Mouse (Mus musculus) intestine, postnatal 0 days (tissue): ENCODE measurements around the gene Slc37a4. TPM values are rescaled to one million over a fixed set of nuclear protein-coding genes. Genes with fewer than 3 reads are reported as not detected.
A peak's percentile ranks its signal among the peaks of the same experiment; 100 is the strongest.

Source experiments
- ATAC-seq: fragments of 200-750 bp; cut with Nextera tagmentation; 2 replicates; pipeline ENCODE4 v1.8.0; 2017; ENCODE audit warnings: mild to moderate bottlenecking, moderate TSS enrichment, moderate library complexity
- H3K27ac ChIP-seq: fragments of 300-500 bp; sonication (generic); 2 replicates; pipeline ENCODE4 v1.5.1; 2014; ENCODE audit warnings: mild to moderate bottlenecking, low read depth, low read length, moderate library complexity
- H3K27me3 ChIP-seq: fragments of 300-500 bp; sonication (generic); replicated peaks from 2 replicates; pipeline ENCODE4 v1.6.1; 2014; ENCODE audit warnings: low read length, mixed read lengths; ENCODE audit not compliant: control insufficient read depth, insufficient read depth
- H3K36me3 ChIP-seq: fragments of 300-500 bp; sonication (generic); 2 replicates; pipeline ENCODE4 v1.6.1; 2014; ENCODE audit warnings: mild to moderate bottlenecking, moderate library complexity; ENCODE audit not compliant: control insufficient read depth, insufficient read depth
- H3K4me1 ChIP-seq: fragments of 300-500 bp; sonication (generic); replicated peaks from 2 replicates; pipeline ENCODE4 v1.6.1; 2014; ENCODE audit warnings: antibody characterized with exemption, low read length, mixed read lengths; ENCODE audit not compliant: control insufficient read depth, insufficient read depth
- H3K4me2 ChIP-seq: fragments of 300-500 bp; sonication (generic); replicated peaks from 2 replicates; pipeline ENCODE4 v1.6.1; 2014; ENCODE audit warnings: low read depth, mild to moderate bottlenecking, moderate library complexity
- H3K4me3 ChIP-seq: fragments of 300-500 bp; sonication (generic); 2 replicates; pipeline ENCODE4 v1.5.1; 2014; ENCODE audit warnings: low read depth, low read length
- H3K9ac ChIP-seq: fragments of 300-500 bp; sonication (generic); 2 replicates; pipeline ENCODE4 v1.6.1; 2014; ENCODE audit warnings: mild to moderate bottlenecking, low read depth, low read length
- H3K9me3 ChIP-seq: fragments of 300-500 bp; sonication (generic); 2 replicates; pipeline ENCODE4 v1.6.1; 2016; ENCODE audit warnings: mixed run types; ENCODE audit not compliant: control insufficient read depth
- CTCF ChIP-seq: sonication (generic); IDR thresholded peaks from 2 replicates; pipeline ENCODE4 v1.5.1; 2016; ENCODE audit warnings: low read depth, mild to moderate bottlenecking, control low read depth, antibody characterized with exemption, moderate library complexity
- WGBS: fragments of 180-500 bp; shearing (Covaris S2); extraction: QIAGEN DNeasy Blood & Tissue Kit; methylation state at CpG from one replicate; pipeline ENCODE4 v1.1.7; 2014; 5-methylcytosine and 5-hydroxymethylcytosine counted together
- polyA plus RNA-seq: library from polyadenylated mRNA; unstranded; fragments of >200 nt; fragmentation: Nextera tagmentation; extraction: Ambion mirVana; gene quantifications from 2 replicates; pipeline ENCODE4 v1.2.1, GENCODE M21; 2015

Gene Slc37a4
- polyA plus RNA-seq, result 150 and 160 TPM in 2 replicates

DNA sequence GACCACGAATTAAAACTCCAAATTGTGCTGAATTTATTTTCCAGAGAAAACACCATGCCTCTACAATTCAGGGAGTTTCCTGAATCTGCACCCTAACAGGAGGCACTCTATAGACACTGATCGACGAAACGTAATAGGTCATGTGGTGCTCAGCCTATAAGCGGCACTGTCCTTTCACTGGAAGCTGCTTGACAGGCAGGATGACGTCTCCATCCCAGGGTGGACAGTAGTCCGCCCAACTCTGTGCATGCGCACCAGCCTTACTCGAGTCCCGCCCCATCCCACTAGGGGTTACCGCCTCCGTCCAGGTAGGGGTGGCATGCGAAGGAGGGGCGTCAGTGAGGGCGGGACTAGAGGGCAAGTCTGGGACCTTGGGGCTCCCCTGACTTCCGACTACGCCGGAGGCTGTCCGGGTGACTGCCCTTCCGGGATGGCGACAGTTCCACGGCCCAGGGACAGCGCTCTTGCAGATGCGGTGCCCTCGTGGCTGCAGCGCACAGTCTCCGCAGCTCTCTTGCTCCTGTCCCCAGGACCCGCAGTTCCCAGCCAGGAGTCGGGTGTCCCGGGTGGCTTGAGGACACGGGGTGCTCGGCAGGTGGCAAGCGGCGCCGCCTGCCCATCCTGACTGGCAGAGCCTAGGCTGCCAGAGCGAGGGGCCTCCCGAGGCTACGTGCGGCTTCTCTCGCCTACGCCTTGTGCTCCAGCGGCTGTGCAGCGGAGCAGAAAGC lies at the start of gene Slc37a4:
Gene Slc37a4 (plus strand): TSS at position 169 of the 728 bp plus-strand sequence.
- 0 out of 2 replicates have a peak, but pooled peaks cover 4% of the 10 kb centered on the region for H3K4me1 ChIP-seq
- peak; percentile 93 for ATAC-seq
- peak; percentile 48 for TF ChIP-seq CTCF
- peak within 1 kb of the TSS; percentile 93 for H3K27ac ChIP-seq
- no peaks in the 10 kb centered on the region for H3K27me3 ChIP-seq
- under 1% methylated on average over 39 of the region's 43 CpGs for WGBS
- H3K4me2 ChIP-seq, result peak within 1 kb of the TSS; percentile 93
- peak within 1 kb of the TSS; percentile 71 for H3K4me3 ChIP-seq
- peak within 1 kb of the TSS; percentile 83 for H3K9ac ChIP-seq
- H3K9me3 ChIP-seq, result no peaks in the 10 kb centered on the region
- H3K36me3 ChIP-seq, result peaks cover 20% of the 10 kb centered on the region

- Histone ChIP-seq H3K27ac (no peak overlapping the region), H3K4me3 (no peak overlapping the region), H3K4me1 (no peaks in the 10 kb centered on the region), H3K9ac (no peak overlapping the region), H3K36me3 (peaks cover 48% of the 10 kb centered on the region), H3K4me2 (no peak overlapping the region), H3K27me3 (no peaks in the 10 kb centered on the region), H3K9me3 (no peaks in the 10 kb centered on the region)
- ATAC-seq, result no peak
- TF ChIP-seq CTCF, result no peak
- 89% methylated on average over 9 of the region's 9 CpGs for whole genome bisulfite sequencing
Measured at GRCm38 (mm10) chr9:44347166-44347565, 49.5 kb upstream of the Slc37a4 start.

- Histone ChIP-seq H3K4me2 (no peak overlapping the region), H3K9ac (no peak overlapping the region), H3K4me1 (no peaks in the 10 kb centered on the region), H3K4me3 (no peak overlapping the region), H3K27ac (no peak overlapping the region), H3K9me3 (no peaks in the 10 kb centered on the region), H3K36me3 (peaks cover 52% of the 10 kb centered on the region), H3K27me3 (no peaks in the 10 kb centered on the region)
- WGBS, result 74% methylated on average over 4 of the region's 4 CpGs
- no peak for ATAC-seq
- no peak for TF ChIP-seq CTCF
Measured at GRCm38 (mm10) chr9:44347621-44348020, 49.0 kb upstream of the Slc37a4 start.

- Histone ChIP-seq H3K27me3 (no peaks in the 10 kb centered on the region), H3K36me3 (peaks cover 62% of the 10 kb centered on the region), H3K4me2 (no peak overlapping the region), H3K4me3 (no peak overlapping the region), H3K27ac (no peak overlapping the region; the same call in 1 of the 2 replicates), H3K4me1 (no peaks in the 10 kb centered on the region), H3K9ac (no peak overlapping the region), H3K9me3 (no peaks in the 10 kb centered on the region)
- ATAC-seq, result no peak
- TF ChIP-seq CTCF, result peak; percentile 46
- 96% methylated on average over 4 of the region's 4 CpGs for WGBS
Measured at GRCm38 (mm10) chr9:44348546-44348945, 48.1 kb upstream of the Slc37a4 start.

- WGBS, result over 99% methylated on average over 4 of the region's 4 CpGs
- H3K27ac ChIP-seq, result no peak overlapping the region
- H3K9me3 ChIP-seq, result no peaks in the 10 kb centered on the region
- peaks cover 90% of the 10 kb centered on the region for H3K36me3 ChIP-seq
- no peak overlapping the region for H3K9ac ChIP-seq
- TF ChIP-seq CTCF, result no peak
- H3K4me2 ChIP-seq, result no peak overlapping the region
- no peaks in the 10 kb centered on the region for H3K4me1 ChIP-seq
- H3K27me3 ChIP-seq, result no peaks in the 10 kb centered on the region
- no peak overlapping the region for H3K4me3 ChIP-seq
- ATAC-seq, result no peak
Measured at GRCm38 (mm10) chr9:44351396-44351795, 45.3 kb upstream of the Slc37a4 start.

DNA sequence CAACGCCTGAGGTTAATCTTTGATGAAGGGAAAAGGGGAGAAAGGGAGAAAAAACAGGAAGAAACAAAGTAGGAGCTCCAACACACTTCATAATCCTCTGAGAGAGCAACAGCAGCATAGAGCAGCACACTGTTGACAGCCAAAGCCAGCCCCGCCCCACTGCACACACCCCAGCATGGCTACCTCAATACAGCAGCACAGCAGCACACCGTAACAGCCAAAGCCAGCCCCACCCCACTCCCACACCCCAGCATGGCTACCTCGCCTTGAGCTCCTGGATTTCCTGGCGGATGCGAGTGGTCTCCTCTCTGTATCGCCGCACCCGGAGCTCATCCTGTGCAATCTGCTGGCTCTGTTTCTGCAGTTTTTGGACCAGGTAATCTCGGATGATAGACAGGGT lies 44.3 kb upstream of the Slc37a4 start:
- H3K9ac ChIP-seq, result no peak overlapping the region
- no peaks in the 10 kb centered on the region for H3K27me3 ChIP-seq
- H3K4me2 ChIP-seq, result no peak overlapping the region
- no peaks in the 10 kb centered on the region for H3K4me1 ChIP-seq
- no peak overlapping the region for H3K27ac ChIP-seq
- H3K4me3 ChIP-seq, result no peak overlapping the region
- no peak for ATAC-seq
- H3K9me3 ChIP-seq, result no peaks in the 10 kb centered on the region
- WGBS, result 89% methylated on average over 10 of the region's 10 CpGs
- H3K36me3 ChIP-seq, result peaks cover 96% of the 10 kb centered on the region
- TF ChIP-seq CTCF, result no peak
